Mouse (Mus musculus): ENCODE results near the gene Mettl17. TPM values are rescaled to one million over a fixed set of nuclear protein-coding genes. Genes with fewer than 3 reads are reported as not detected.
"Not testable (repeated sequence)": the region's sequence is repeated elsewhere in the genome, so short reads cannot be mapped to it uniquely, and the experiment has no call there.

Gene Mettl17
- total RNA-seq, 4 experiments from 2014 or later: 8.6 to 14.7 (median 12.3) TPM

DNA sequence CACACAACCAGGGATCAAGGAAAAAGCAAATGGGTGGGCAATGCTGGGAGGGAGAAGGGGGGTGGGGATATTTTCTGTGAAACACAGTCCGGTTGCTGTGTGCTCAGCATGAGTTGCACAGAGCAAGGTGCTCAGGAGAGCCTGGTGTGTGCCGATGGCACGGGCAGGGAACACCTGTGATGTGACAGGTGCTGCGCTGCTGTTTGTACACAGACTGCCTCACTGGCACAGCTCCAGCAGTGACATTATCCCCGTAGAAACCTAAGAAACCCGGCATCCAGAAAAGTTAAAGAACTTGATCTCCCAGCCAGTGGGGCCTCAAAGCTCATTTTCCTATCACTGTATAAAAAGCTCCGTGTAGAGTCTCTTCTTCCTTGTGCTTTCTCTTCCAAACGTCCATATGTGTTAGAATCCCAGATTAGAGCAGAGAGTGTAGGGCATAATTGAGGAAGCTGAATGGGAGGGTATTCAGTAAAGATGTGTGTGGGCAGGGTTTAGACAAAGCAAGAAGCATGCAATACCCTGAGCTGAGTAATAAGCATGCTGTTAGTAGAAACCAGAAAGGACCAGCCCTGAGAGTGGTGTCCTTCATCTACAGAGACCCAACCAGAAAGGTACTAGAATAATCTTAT is 12.0 kb downstream of the Mettl17 start:
- no peak for DNase-seq (ENCODE audit: low spot score in 2 of 2)

DNA sequence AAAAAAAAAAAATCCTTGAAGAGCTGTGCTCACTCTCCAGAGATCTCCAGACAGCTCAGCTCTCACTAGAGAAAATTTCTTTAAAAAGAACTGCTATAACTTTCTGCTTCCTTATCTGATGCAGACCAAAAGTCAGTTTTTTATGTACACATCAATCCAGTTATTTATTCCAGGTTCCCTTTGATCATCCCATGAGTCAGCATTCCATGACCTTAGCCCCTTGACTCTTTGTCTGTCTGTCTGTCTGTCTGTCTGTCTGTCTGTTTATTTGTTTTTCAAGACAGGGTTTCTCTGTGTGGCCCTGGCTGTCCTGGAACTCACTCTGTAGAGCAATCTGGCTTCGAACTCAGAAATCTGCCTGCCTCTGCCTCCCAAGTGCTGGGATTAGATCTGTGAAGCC is 14.7 kb downstream of the Mettl17 start:
- DNase-seq (ENCODE audit: low spot score in 2 of 2): no peak

DNA sequence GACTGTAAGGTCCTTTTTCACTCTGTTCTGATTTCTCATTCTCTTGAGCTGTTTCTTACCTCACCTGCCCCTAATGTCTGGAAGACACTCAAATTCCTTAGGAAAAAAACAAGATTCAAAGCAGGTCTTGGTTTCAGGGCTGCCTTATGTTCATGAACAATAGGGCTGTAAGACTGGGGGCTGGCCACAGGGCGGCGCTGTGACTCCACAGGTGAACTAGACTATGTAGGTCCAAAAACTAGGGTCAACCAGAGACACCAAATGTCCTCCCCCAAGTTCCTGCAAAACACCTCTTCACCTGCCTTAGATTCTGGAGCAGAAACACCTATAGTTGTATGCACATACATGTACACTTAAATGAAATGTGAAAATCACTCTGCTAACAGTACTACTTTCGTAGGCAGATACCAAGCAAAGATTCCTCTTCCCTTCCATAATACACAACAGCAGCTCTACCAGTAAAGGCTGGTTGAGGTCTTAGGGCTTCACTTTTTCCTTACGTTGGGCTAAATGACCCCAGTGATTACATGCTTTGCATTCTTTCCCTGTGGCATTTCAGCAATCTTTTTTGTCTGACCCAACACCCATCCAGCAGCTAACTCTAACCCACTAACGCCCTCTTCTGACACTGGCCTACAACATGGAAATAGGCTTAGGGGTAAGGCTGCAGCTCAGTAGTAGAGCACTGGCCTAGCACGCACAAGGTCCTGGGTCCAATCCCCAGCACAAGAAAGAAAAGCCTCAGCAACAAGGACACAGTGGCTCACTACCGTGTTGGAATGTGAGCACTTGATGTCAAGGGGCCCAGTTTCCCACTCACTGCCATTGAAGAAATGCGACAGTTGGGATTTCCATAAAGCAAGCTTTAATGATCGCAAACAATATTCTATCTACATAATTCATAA is 18.4 kb downstream of the Mettl17 start:
- peak; percentile 40 to 58 for DNase-seq (ENCODE audit: low spot score in 2 of 2)

GRCm38 (mm10) chr14:51903782-51904181 is 19.1 kb downstream of the Mettl17 start:
- DNase-seq (ENCODE audit: low spot score in 2 of 2): no peak

DNA sequence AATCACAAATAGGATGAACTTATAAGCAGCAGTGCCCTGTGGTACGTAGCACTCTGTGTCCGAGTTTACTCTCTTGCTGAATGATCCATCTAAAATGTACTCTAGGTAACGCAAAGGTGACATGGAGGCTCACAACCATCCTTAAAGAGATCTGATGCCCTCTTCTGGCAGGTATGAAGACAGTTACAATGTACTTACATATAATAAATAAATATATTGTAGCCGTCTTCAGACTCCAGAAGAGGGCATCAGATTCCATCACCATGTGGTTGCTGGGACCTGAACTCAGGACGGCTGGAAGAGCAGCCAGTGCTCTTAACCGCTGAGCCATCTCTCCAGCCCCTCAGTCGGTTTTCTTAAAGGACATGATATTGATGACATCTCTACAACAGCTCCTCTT is 20.1 kb downstream of the Mettl17 start:
- no peak for DNase-seq (ENCODE audit: low spot score in 2 of 2)

GRCm38 (mm10) chr14:51906102-51906501 is 21.5 kb downstream of the Mettl17 start:
- no peak for DNase-seq (ENCODE audit: low spot score in 2 of 2)

GRCm38 (mm10) chr14:51911301-51911700 is 26.7 kb downstream of the Mettl17 start:
- no peak for DNase-seq (ENCODE audit: low spot score in 2 of 2)

- DNase-seq (ENCODE audit: low spot score in 2 of 2): peak in 1 of 2 experiments; percentile 28
These were observed 27.9 kb downstream of the Mettl17 start for GRCm38 (mm10) chr14:51912391-51913061.

DNA sequence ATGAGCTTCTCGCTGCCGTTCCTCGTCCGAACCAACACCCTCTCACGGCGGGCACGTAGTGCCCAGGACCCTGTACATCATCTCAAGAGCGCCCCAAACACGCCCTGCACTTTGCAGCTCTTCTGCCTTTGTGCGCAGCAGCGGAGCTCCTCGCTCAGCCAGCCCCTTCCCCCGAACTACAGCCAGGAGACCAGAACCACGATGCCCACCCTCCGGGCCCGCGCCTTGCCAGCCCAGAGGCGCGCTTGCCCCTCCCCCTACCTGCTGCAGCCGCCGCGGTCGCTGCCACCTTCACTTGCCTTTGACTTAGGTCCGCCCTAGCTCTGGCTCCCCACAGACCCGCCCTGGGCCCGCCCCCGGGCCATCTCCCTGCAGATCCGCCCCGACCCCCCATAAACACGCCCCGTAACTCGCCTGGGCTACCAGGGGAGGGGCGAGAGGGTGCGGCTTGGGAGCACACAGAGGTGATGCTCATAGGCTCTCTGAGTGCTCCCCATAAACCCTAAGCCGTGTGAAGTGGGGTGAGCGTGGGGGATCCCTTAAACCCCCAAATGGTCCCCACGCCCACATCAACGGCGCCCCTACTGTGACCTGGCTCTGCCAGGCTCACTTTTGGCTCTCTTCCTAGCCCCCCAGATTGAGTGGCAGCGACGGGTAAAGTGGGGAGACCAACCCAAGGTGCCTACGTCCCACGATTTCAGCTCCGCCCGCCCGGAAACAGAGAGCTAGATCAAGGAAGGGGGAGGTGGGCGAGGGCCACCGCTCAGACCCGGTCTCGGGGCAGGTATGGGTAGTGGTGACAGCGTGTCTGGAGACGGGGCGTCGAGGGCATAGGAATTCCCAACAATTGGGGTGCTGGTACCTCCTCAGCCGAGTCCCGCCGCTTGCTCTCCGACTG is 28.7 kb downstream of the Mettl17 start:
- DNase-seq (ENCODE audit: low spot score in 2 of 2): peak; percentile 84 to 93

- DNase-seq (ENCODE audit: low spot score in 2 of 2): peak; percentile 86 to 92
These were observed 29.5 kb downstream of the Mettl17 start, which contains the start of gene Ndrg2 for GRCm38 (mm10) chr14:51913960-51914762. Gene Ndrg2 (minus strand): TSS chr14:51914158.

DNA sequence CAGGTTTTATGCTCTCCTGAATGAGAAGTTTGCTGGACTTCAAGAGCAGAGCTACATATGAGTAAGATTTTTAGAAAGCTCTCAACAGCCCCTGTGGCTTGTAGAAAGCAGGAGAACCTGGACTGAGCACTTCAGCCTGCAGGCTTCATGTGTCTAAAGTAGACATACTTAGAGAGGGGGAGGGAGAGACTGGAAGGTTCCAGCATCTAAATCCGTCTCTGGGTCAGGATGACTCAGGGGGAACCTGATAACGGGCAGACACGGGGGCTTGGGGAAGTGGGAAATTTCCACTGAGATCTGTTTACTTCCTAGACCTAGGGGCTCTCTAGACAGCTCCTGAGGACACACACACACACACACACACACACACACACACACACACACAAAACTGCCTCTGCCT is 30.4 kb downstream of the Mettl17 start:
- peak in 1 of 2 experiments; percentile 51 for DNase-seq (ENCODE audit: low spot score in 2 of 2)

DNA sequence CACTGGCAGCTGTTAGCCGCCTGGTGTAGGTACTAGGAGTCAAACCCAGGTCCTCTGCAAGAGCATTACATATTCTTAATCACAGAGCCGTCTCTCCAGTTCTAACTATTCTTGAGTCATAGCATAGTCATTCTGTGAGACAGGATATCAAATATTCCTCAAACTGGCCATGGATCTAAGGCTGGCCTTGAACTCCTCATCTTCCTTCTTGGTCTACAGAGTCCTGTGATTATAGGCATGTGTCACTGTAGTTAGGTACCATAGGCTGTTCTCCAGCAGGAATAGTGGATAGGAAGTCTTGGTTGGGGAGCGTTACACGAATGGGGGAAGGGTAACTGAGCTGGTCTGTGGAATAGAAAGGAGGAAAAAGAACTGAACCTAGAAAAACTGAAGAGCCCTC is 31.9 kb downstream of the Mettl17 start:
- DNase-seq (ENCODE audit: low spot score in 2 of 2): no peak

DNA sequence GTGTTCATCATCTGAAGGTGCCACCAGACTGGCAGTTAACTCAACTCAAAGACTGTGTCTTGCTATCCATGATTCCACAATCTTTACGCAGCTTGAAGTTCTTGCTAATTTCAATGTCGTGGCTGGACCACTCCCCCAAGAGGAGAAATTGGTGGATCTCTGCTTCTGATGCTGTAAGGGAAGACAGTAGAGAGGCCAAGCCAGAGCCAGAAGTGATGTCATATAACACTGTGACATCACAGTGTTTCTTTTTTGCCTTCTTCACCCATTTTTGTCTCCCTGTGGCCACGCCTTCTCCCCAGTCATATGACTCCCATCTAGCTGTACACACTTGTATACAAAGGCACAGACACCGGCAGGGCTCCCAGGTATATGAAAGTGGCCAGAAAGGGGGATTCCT is 33.5 kb downstream of the Mettl17 start, which contains the start of gene Tppp2:
Gene Tppp2 (plus strand): TSS at position 301 of the 400 bp plus-strand sequence.
- no peak for DNase-seq (ENCODE audit: low spot score in 2 of 2)

GRCm38 (mm10) chr14:51918966-51919365 is 34.3 kb downstream of the Mettl17 start:
- DNase-seq (ENCODE audit: low spot score in 2 of 2): peak; percentile 59 to 73

DNA sequence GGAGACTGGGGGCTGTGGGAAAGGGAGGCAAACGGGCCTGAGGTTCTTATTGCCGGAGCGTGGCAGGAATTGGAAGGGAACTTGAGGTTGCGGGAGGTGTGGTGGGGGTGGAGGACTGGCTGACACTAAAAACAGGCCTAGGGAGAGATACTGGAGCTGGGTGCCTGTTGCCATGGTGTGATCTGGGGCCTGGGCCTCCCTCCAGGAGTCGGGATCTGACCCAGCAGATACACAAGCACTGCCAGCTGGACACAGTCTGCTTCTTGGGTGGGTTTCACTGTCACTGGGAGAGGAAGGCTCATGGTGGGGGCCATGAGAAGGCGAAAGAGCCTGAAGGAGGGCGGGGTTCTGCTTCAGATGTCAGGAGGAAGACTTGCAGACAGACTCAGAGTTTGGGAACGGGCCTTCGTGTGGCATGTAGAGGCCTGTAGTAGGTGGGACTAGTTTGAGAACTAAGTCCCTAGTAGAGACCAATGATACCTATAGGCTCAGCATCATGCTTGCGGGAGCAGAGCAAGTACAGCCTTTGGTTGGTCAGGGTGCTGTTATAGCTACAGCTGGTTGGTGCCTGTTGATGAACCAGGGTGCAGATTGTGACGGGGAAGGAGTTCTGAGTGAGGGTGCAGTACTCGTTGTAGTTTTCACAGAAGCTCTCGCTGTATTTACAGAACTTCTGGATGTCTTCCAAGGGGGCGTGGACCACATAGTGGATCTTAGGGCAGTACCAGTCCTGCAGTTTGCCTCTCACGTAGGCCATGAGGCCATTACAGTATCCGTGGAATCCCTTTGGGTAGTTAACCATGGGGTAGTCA is 37.3 kb downstream of the Mettl17 start:
- peak; percentile 79 to 89 for DNase-seq (ENCODE audit: low spot score in 2 of 2)

- peak in 1 of 2 experiments; percentile 61 for DNase-seq (ENCODE audit: low spot score in 2 of 2)
These were observed 37.9 kb downstream of the Mettl17 start, which contains the start of gene Rnase13 for GRCm38 (mm10) chr14:51922571-51922865. Gene Rnase13 (minus strand): TSS chr14:51922773.

GRCm38 (mm10) chr14:51922910-51923309 is 38.3 kb downstream of the Mettl17 start:
- no peak for DNase-seq (ENCODE audit: low spot score in 2 of 2)

DNA sequence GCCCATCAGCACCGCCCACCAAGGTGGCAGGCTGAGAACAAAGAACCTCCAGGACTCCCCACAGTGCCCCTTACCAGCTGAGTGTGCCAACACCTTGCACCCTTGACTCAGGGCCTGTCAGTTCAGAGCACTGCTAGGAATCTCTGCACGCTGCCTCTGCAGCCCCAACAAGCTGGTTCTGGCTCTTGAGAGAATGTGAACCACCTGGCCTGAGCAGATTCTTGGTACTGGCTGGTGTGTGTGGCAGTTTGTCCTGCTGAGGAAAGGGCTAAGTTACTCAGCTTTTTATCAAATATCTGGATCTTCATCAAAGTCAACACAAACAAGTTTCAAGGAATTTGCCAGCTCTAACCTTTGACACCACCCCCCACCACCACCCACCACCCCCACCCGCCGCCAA is 38.9 kb downstream of the Mettl17 start:
- no peak for DNase-seq (ENCODE audit: low spot score in 2 of 2)

GRCm38 (mm10) chr14:51926930-51927329 is 42.3 kb downstream of the Mettl17 start:
- not testable (repeated sequence) for DNase-seq (ENCODE audit: low spot score in 2 of 2)
